Mouse (Mus musculus) forebrain, embryonic 12.5 days (tissue): Measurements from ENCODE around the gene Bcl11a. TPM values are rescaled to one million over a fixed set of nuclear protein-coding genes. Genes with fewer than 3 reads are reported as not detected.
A peak's percentile ranks its signal among the peaks of the same experiment; 100 is the strongest.

Source experiments
- ATAC-seq: fragments of 200-750 bp; cut with Nextera tagmentation; 2 replicates; pipeline ENCODE4 v1.8.0; 2017; ENCODE audit warnings: moderate TSS enrichment; ENCODE audit not compliant: low FRiP score
- H3K27ac ChIP-seq: fragments of 300-500 bp; sonication (generic); 2 replicates; pipeline ENCODE4 v1.5.1; 2016; ENCODE audit warnings: mild to moderate bottlenecking
- H3K27me3 ChIP-seq: fragments of 300-500 bp; sonication (generic); 2 replicates; pipeline ENCODE4 v1.6.1; 2016; ENCODE audit warnings: mild to moderate bottlenecking
- H3K36me3 ChIP-seq: fragments of 300-500 bp; sonication (generic); replicated peaks from 2 replicates; pipeline ENCODE4 v1.6.1; 2016; ENCODE audit warnings: mild to moderate bottlenecking
- H3K4me1 ChIP-seq: fragments of 300-500 bp; sonication (generic); 2 replicates; pipeline ENCODE4 v1.6.1; 2016
- H3K4me2 ChIP-seq: fragments of 300-500 bp; sonication (generic); 2 replicates; pipeline ENCODE4 v1.6.1; 2016; ENCODE audit warnings: mild to moderate bottlenecking, moderate library complexity
- H3K4me3 ChIP-seq: fragments of 300-500 bp; sonication (generic); replicated peaks from 2 replicates; pipeline ENCODE4 v1.5.1; 2016; ENCODE audit warnings: mild to moderate bottlenecking
- H3K9ac ChIP-seq: fragments of 300-500 bp; sonication (generic); 2 replicates; pipeline ENCODE4 v1.6.1; 2016; ENCODE audit warnings: mild to moderate bottlenecking
- H3K9me3 ChIP-seq: fragments of 300-500 bp; sonication (generic); 2 replicates; pipeline ENCODE4 v1.6.1; 2016
- WGBS: fragments of 180-500 bp; shearing (Covaris S2); methylation state at CpG from one replicate; pipeline ENCODE4 v1.1.7; 2016; 5-methylcytosine and 5-hydroxymethylcytosine counted together
- polyA plus RNA-seq: library from polyadenylated mRNA; unstranded; fragments of >200 nt; fragmentation: Nextera tagmentation; extraction: Ambion mirVana; gene quantifications from 2 replicates; pipeline ENCODE4 v1.2.1, GENCODE M21; 2016

Bcl11a gene
- polyA plus RNA-seq, 1 experiment from 2014 or later = 130 TPM

- H3K4me1 ChIP-seq = peaks cover 70% of the 10 kb centered on the region
- no peaks in the 10 kb centered on the region for H3K9me3 ChIP-seq
- H3K27me3 ChIP-seq = no peaks in the 10 kb centered on the region
- H3K4me2 ChIP-seq = no peak overlapping the region
- ATAC-seq = no peak
- 0 out of 2 replicates have a peak overlapping the region, but pooled peaks have one; percentile 21 for H3K27ac ChIP-seq
- 78% methylated on average over 6 of the region's 6 CpGs for WGBS
- no peak overlapping the region for H3K9ac ChIP-seq
- H3K4me3 ChIP-seq = no peak overlapping the region
- H3K36me3 ChIP-seq = peaks cover 12% of the 10 kb centered on the region; the same call in 1 of the 2 replicates
Observed at GRCm38 (mm10) chr11:24103128-24103742, 25.4 kb downstream of the Bcl11a start.

- ATAC-seq = no peak
- H3K9me3 ChIP-seq = no peaks in the 10 kb centered on the region
- no peaks in the 10 kb centered on the region for H3K27me3 ChIP-seq
- H3K4me3 ChIP-seq = no peak overlapping the region
- H3K4me2 ChIP-seq = no peak overlapping the region
- no peak overlapping the region for H3K9ac ChIP-seq
- H3K4me1 ChIP-seq = peaks cover 61% of the 10 kb centered on the region
- no peak overlapping the region for H3K27ac ChIP-seq
- WGBS = 81% methylated on average over 5 of the region's 5 CpGs
- H3K36me3 ChIP-seq = peaks cover 8% of the 10 kb centered on the region; the same call in 1 of the 2 replicates
Observed at GRCm38 (mm10) chr11:24107414-24107813, 29.6 kb downstream of the Bcl11a start.

GRCm38 (mm10) chr11:24108974-24109373 lies 31.1 kb downstream of the Bcl11a start:
- Histone ChIP-seq H3K9ac (no peak overlapping the region), H3K36me3 (peaks cover 8% of the 10 kb centered on the region; the same call in 1 of the 2 replicates), H3K27ac (no peak overlapping the region), H3K27me3 (no peaks in the 10 kb centered on the region), H3K4me3 (no peak overlapping the region), H3K4me2 (no peak overlapping the region), H3K9me3 (no peaks in the 10 kb centered on the region), H3K4me1 (peaks cover 54% of the 10 kb centered on the region)
- ATAC-seq = no peak
- WGBS = 87% methylated on average over 3 of the region's 3 CpGs

GRCm38 (mm10) chr11:24109388-24109787 lies 31.5 kb downstream of the Bcl11a start:
- 0 out of 2 replicates have a peak overlapping the region, but pooled peaks have one; percentile 19 for H3K27ac ChIP-seq
- 97% methylated on average over 3 of the region's 3 CpGs for WGBS
- no peak for ATAC-seq

GRCm38 (mm10) chr11:24110113-24110512 lies 32.3 kb downstream of the Bcl11a start:
- H3K4me1 ChIP-seq = peaks cover 56% of the 10 kb centered on the region
- H3K27ac ChIP-seq = peak overlapping the region; percentile 46; the same call in 1 of the 2 replicates
- WGBS = 63% methylated on average over 2 of the region's 2 CpGs
- no peak overlapping the region for H3K9ac ChIP-seq
- H3K27me3 ChIP-seq = no peaks in the 10 kb centered on the region
- H3K36me3 ChIP-seq = peaks cover 8% of the 10 kb centered on the region; the same call in 1 of the 2 replicates
- no peak overlapping the region for H3K4me2 ChIP-seq
- ATAC-seq = peak; percentile 12; the same call in 1 of the 2 replicates
- no peak overlapping the region for H3K4me3 ChIP-seq
- H3K9me3 ChIP-seq = no peaks in the 10 kb centered on the region

More at GRCm38 (mm10) chr11:24109388-24109787, 31.5 kb downstream of the Bcl11a start:
- peaks cover 54% of the 10 kb centered on the region for H3K4me1 ChIP-seq
- H3K27me3 ChIP-seq = no peaks in the 10 kb centered on the region
- no peak overlapping the region for H3K4me2 ChIP-seq
- no peak overlapping the region for H3K9ac ChIP-seq
- H3K9me3 ChIP-seq = no peaks in the 10 kb centered on the region
- peaks cover 8% of the 10 kb centered on the region; the same call in 1 of the 2 replicates for H3K36me3 ChIP-seq
- H3K4me3 ChIP-seq = no peak overlapping the region

- Histone ChIP-seq H3K27ac (no peak overlapping the region), H3K4me3 (no peak overlapping the region), H3K4me1 (peaks cover 52% of the 10 kb centered on the region), H3K27me3 (no peaks in the 10 kb centered on the region), H3K9me3 (no peaks in the 10 kb centered on the region), H3K4me2 (no peak overlapping the region), H3K9ac (no peak overlapping the region), H3K36me3 (peaks cover 5% of the 10 kb centered on the region; the same call in 1 of the 2 replicates)
- no peak for ATAC-seq
- WGBS = 69% methylated on average over 6 of the region's 6 CpGs
Observed at GRCm38 (mm10) chr11:24111720-24112119, 33.9 kb downstream of the Bcl11a start.

GRCm38 (mm10) chr11:24115017-24115752 lies 37.3 kb downstream of the Bcl11a start:
- no peaks in the 10 kb centered on the region for H3K9me3 ChIP-seq

GRCm38 (mm10) chr11:24116041-24116440 lies 38.2 kb downstream of the Bcl11a start:
- WGBS = 86% methylated on average over 2 of the region's 2 CpGs
- H3K4me2 ChIP-seq = no peak overlapping the region

More at GRCm38 (mm10) chr11:24115017-24115752, 37.3 kb downstream of the Bcl11a start:
- no peak overlapping the region for H3K27ac ChIP-seq
- no peak overlapping the region for H3K4me2 ChIP-seq
- peaks cover 46% of the 10 kb centered on the region for H3K4me1 ChIP-seq
- H3K36me3 ChIP-seq = peaks cover 20% of the 10 kb centered on the region
- 78% methylated on average over 12 of the region's 12 CpGs for WGBS
- no peaks in the 10 kb centered on the region for H3K27me3 ChIP-seq
- H3K9ac ChIP-seq = no peak overlapping the region
- ATAC-seq = no peak
- H3K4me3 ChIP-seq = no peak overlapping the region

GRCm38 (mm10) chr11:24116582-24117318 lies 38.9 kb downstream of the Bcl11a start:
- Histone ChIP-seq H3K36me3 (peaks cover 20% of the 10 kb centered on the region), H3K4me1 (peaks cover 51% of the 10 kb centered on the region), H3K27ac (no peak overlapping the region), H3K9me3 (no peaks in the 10 kb centered on the region), H3K9ac (no peak overlapping the region), H3K27me3 (no peaks in the 10 kb centered on the region), H3K4me3 (no peak overlapping the region), H3K4me2 (no peak overlapping the region)
- no peak for ATAC-seq
- 86% methylated on average over 7 of the region's 7 CpGs for WGBS

More at GRCm38 (mm10) chr11:24116041-24116440, 38.2 kb downstream of the Bcl11a start:
- Histone ChIP-seq H3K4me1 (peaks cover 45% of the 10 kb centered on the region), H3K9ac (no peak overlapping the region), H3K4me3 (no peak overlapping the region), H3K27me3 (no peaks in the 10 kb centered on the region), H3K27ac (no peak overlapping the region), H3K36me3 (peaks cover 20% of the 10 kb centered on the region), H3K9me3 (no peaks in the 10 kb centered on the region)
- ATAC-seq = no peak

- Histone ChIP-seq H3K27me3 (no peaks in the 10 kb centered on the region), H3K27ac (peak overlapping the region; percentile 4; the same call in 1 of the 2 replicates), H3K4me1 (peaks cover 55% of the 10 kb centered on the region), H3K9me3 (no peaks in the 10 kb centered on the region), H3K9ac (no peak overlapping the region), H3K4me2 (no peak overlapping the region), H3K4me3 (no peak overlapping the region), H3K36me3 (peaks cover 22% of the 10 kb centered on the region)
- no peak for ATAC-seq
- 82% methylated on average over 9 of the region's 9 CpGs for WGBS
Observed at GRCm38 (mm10) chr11:24121136-24121535, 43.3 kb downstream of the Bcl11a start.

GRCm38 (mm10) chr11:24122899-24123298 lies 45.0 kb downstream of the Bcl11a start:
- 89% methylated on average over 7 of the region's 7 CpGs for WGBS
- Histone ChIP-seq H3K27me3 (no peaks in the 10 kb centered on the region), H3K36me3 (peaks cover 10% of the 10 kb centered on the region)

GRCm38 (mm10) chr11:24123991-24124390 lies 46.1 kb downstream of the Bcl11a start:
- Histone ChIP-seq H3K4me3 (no peak overlapping the region), H3K4me2 (no peak overlapping the region), H3K4me1 (peaks cover 68% of the 10 kb centered on the region), H3K9ac (no peak overlapping the region), H3K27me3 (no peaks in the 10 kb centered on the region), H3K27ac (no peak overlapping the region), H3K36me3 (peaks cover 10% of the 10 kb centered on the region), H3K9me3 (no peaks in the 10 kb centered on the region)
- WGBS = 90% methylated on average over 2 of the region's 2 CpGs
- ATAC-seq = no peak

More at GRCm38 (mm10) chr11:24122899-24123298, 45.0 kb downstream of the Bcl11a start:
- H3K9me3 ChIP-seq = no peaks in the 10 kb centered on the region
- no peak for ATAC-seq
- no peak overlapping the region for H3K9ac ChIP-seq
- H3K4me1 ChIP-seq = peaks cover 71% of the 10 kb centered on the region
- no peak overlapping the region for H3K4me3 ChIP-seq
- no peak overlapping the region for H3K27ac ChIP-seq
- H3K4me2 ChIP-seq = no peak overlapping the region
